Mouse (Mus musculus) midbrain, embryonic 12.5 days (tissue): ENCODE data around the gene Atf1. TPM values are rescaled to one million over a fixed set of nuclear protein-coding genes. Genes with fewer than 3 reads are reported as not detected.
"Not testable (repeated sequence)": the region's sequence is repeated elsewhere in the genome, so short reads cannot be mapped to it uniquely, and the experiment has no call there.

Experiments
- ATAC-seq: fragments of 200-750 bp; cut with Nextera tagmentation; 2 replicates; pipeline ENCODE4 v1.8.0; 2017; ENCODE audit warnings: low read depth, moderate TSS enrichment, moderate library complexity; ENCODE audit not compliant: low FRiP score
- H3K27ac ChIP-seq: fragments of 300-500 bp; sonication (generic); replicated peaks from 2 replicates; pipeline ENCODE4 v1.5.1; 2016; ENCODE audit warnings: mild to moderate bottlenecking
- H3K27me3 ChIP-seq: fragments of 300-500 bp; sonication (generic); 2 replicates; pipeline ENCODE4 v1.6.1; 2016; ENCODE audit warnings: mild to moderate bottlenecking
- H3K36me3 ChIP-seq: fragments of 300-500 bp; sonication (generic); 2 replicates; pipeline ENCODE4 v1.6.1; 2016
- H3K4me1 ChIP-seq: fragments of 300-500 bp; sonication (generic); 2 replicates; pipeline ENCODE4 v1.6.1; 2016
- H3K4me2 ChIP-seq: fragments of 300-500 bp; sonication (generic); replicated peaks from 2 replicates; pipeline ENCODE4 v1.6.1; 2016; ENCODE audit warnings: mild to moderate bottlenecking, moderate library complexity
- H3K4me3 ChIP-seq: fragments of 300-500 bp; sonication (generic); 2 replicates; pipeline ENCODE4 v1.5.1; 2016; ENCODE audit warnings: mild to moderate bottlenecking
- H3K9ac ChIP-seq: fragments of 300-500 bp; sonication (generic); replicated peaks from 2 replicates; pipeline ENCODE4 v1.6.1; 2016; ENCODE audit warnings: mild to moderate bottlenecking, moderate library complexity
- H3K9me3 ChIP-seq: fragments of 300-500 bp; sonication (generic); 2 replicates; pipeline ENCODE4 v1.6.1; 2016; ENCODE audit warnings: mild to moderate bottlenecking
- WGBS: fragments of 180-500 bp; shearing (Covaris S2); methylation state at CpG from one replicate; pipeline ENCODE4 v1.1.7; 2016; 5-methylcytosine and 5-hydroxymethylcytosine counted together
- polyA plus RNA-seq: library from polyadenylated mRNA; unstranded; fragments of >200 nt; fragmentation: Nextera tagmentation; extraction: Ambion mirVana; gene quantifications from 2 replicates; pipeline ENCODE4 v1.2.1, GENCODE M21; 2016

Gene Atf1
- polyA plus RNA-seq, 1 experiment from 2014 or later = 32.6 TPM

DNA sequence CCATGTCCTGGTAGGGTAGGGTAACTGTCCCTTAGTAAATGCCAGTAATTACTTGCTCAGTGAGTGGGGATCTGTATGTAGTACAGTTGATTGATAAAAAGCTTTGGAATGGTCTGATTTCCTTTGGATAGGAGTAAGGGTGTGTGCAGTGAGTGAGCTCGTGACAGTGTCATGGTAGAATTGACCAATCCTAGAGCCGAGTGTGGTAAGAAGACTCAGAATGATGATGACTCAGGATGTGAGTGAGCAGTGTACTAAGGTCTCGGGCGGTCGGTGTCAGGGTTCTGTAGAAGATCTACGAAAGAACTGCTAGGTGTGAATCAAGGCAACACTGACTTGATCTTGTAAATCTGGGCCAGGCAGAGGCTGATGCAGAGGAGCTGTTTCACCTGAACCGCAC lies 18.3 kb downstream of the Atf1 start:
- no peaks in the 10 kb centered on the region for H3K27me3 ChIP-seq
- no peak overlapping the region for H3K4me3 ChIP-seq
- H3K4me1 ChIP-seq = no peaks in the 10 kb centered on the region
- H3K36me3 ChIP-seq = peaks cover 89% of the 10 kb centered on the region
- WGBS = 99% methylated on average over 7 of the region's 7 CpGs
- no peak overlapping the region for H3K27ac ChIP-seq
- no peak overlapping the region for H3K4me2 ChIP-seq
- no peaks in the 10 kb centered on the region for H3K9me3 ChIP-seq
- no peak for ATAC-seq
- H3K9ac ChIP-seq = no peak overlapping the region

DNA sequence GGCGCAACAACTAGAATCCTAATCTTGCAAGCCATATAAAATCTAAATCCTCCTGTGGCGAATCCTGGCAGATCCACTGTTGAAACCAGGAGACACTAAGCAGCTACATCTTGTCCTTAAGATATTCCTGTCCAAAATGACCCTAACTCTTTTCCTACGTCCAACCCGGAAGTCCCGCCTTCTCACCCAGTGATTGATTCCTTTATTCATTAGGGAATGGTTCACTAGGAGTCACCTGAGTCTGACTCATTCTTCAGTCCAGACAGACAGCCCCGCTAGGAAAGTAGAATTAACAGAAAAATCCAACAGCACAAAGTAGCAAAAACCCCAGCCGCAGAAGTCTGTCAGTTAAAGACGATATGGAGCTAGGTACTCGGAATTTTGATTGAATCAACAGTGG lies 19.7 kb downstream of the Atf1 start:
- Histone ChIP-seq H3K36me3 (peaks cover 90% of the 10 kb centered on the region), H3K9ac (no peak overlapping the region), H3K27ac (no peak overlapping the region), H3K4me3 (no peak overlapping the region), H3K9me3 (no peaks in the 10 kb centered on the region), H3K4me1 (no peaks in the 10 kb centered on the region), H3K4me2 (no peak overlapping the region), H3K27me3 (no peaks in the 10 kb centered on the region)
- WGBS = 96% methylated on average over 9 of the region's 9 CpGs
- no peak for ATAC-seq

DNA sequence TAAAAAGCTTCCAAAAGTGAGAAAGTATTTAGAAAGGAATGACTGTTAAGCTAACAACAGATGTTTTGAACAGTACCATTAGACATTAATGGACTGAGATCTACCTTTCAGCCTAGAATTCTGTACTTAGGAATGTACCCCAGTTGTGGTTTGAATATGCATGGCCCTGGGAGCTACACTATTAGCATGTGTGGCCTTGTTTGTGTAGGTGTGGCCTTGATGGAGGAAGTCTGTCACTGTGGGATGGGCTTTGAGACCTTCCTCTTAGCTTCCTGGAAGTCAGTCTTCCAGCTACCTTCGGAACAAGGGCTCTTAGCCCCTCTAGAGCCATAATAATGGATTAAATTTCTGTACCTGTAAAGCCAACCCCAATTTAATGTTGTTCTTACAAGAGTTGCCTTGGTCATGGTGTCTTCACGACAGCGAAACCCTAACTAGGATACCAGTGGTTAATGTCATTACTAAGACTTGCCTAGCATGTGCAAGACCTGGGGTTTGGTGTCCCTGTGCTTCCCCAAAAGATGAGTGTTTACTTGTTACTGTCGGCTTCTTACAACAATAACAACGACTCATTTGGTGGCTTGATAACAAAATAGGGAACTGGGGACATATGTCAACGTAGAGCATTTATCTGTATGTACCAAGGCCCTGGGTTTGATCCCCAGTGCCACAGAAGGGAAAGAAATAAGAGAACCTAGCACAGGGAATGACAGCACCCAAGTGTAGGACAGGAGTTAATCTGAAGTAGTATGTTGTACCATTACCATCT lies 21.2 kb downstream of the Atf1 start:
- no peaks in the 10 kb centered on the region for H3K4me1 ChIP-seq
- 95% methylated on average over 6 of the region's 6 CpGs for WGBS

DNA sequence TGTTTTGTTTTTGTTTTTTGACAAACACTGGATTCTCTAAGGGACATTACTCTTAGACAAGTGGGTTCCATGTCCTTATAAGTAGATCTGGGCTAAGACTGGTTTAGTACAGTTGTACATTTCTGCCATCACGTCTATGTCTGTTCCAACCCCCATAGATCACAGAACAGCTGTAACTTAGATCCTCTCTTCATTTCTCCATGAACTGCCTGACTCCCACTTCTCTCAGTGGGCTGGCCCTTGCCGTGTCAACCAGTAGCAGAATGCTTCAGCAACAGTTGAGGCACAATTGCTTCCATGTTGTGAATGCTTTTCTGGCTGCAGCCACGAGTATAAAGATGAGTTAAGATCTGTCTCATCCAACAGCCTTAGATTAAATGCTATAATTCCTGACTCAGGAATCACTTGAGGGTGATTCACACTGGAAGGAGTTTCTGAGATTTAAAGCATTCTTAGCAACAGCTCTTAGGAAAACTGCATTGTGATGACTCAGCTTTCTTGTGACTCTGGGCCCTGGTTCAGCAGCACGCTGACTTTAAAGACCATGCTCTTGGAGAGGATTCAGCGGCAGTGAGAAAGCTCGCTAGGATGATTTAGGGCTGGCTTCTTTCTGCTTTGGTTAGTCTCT lies 23.6 kb downstream of the Atf1 start:
- H3K4me1 ChIP-seq = no peaks in the 10 kb centered on the region
- no peak for ATAC-seq
- H3K27me3 ChIP-seq = no peaks in the 10 kb centered on the region
- peaks cover 91% of the 10 kb centered on the region for H3K36me3 ChIP-seq
- no peak overlapping the region for H3K27ac ChIP-seq
- 93% methylated on average over 6 of the region's 6 CpGs for WGBS
- H3K9me3 ChIP-seq = no peaks in the 10 kb centered on the region
- H3K4me3 ChIP-seq = no peak overlapping the region
- no peak overlapping the region for H3K4me2 ChIP-seq
- no peak overlapping the region for H3K9ac ChIP-seq

More for the DNA sequence above, 21.2 kb downstream of the Atf1 start:
- ATAC-seq = no peak
- peaks cover 90% of the 10 kb centered on the region for H3K36me3 ChIP-seq
- no peak overlapping the region for H3K4me3 ChIP-seq
- no peak overlapping the region for H3K9ac ChIP-seq
- H3K27me3 ChIP-seq = no peaks in the 10 kb centered on the region
- H3K4me2 ChIP-seq = no peak overlapping the region
- no peak overlapping the region for H3K27ac ChIP-seq
- H3K9me3 ChIP-seq = no peaks in the 10 kb centered on the region

DNA sequence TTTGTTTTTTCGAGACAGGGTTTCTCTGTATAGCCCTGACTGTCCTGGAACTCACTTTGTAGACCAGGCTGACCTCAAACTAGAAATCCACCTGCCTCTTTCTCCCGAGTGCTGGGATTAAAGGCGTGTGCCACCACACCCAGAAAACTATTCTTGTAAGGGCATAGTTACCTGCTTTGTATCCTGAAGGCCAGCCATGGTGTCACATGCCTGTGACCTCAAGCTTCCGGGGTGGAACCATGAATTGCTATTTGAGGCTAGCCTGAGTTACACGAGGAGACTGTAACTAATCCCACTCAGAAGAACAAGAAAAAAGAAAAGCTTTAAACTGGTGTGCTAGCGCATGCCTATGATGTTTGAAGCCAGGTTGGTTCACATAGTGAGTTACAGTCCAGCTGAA lies 28.8 kb downstream of the Atf1 start:
- peaks cover 83% of the 10 kb centered on the region for H3K36me3 ChIP-seq

DNA sequence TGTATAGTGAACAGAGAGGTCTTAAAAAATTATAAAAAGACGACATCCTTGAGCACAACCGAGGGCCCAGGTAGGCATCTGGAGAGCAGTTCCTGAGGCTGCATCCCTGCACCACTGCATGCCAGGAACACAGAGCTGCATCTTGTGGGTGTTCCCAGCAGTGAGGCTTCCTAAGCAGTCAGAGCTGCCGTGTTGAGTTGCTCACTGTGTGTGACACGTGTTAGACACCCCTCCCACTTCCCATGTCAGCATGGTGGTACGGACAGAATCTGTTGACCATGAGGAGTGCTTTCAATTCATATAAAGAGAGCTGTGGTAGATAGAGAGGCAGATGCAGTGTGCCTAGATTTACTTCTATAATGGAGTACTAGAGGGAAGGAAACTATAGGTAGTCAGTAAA lies 29.7 kb downstream of the Atf1 start:
- no peak overlapping the region for H3K27ac ChIP-seq
- H3K4me3 ChIP-seq = no peak overlapping the region
- H3K36me3 ChIP-seq = peaks cover 76% of the 10 kb centered on the region
- H3K9ac ChIP-seq = no peak overlapping the region
- H3K27me3 ChIP-seq = no peaks in the 10 kb centered on the region
- ATAC-seq = no peak
- no peak overlapping the region for H3K4me2 ChIP-seq
- H3K9me3 ChIP-seq = no peaks in the 10 kb centered on the region
- H3K4me1 ChIP-seq = no peaks in the 10 kb centered on the region
- WGBS = 90% methylated on average over 5 of the region's 5 CpGs

More for the DNA sequence above, 28.8 kb downstream of the Atf1 start:
- H3K9ac ChIP-seq = no peak overlapping the region
- H3K9me3 ChIP-seq = no peaks in the 10 kb centered on the region
- no peak overlapping the region for H3K4me2 ChIP-seq
- H3K27me3 ChIP-seq = no peaks in the 10 kb centered on the region
- ATAC-seq = no peak
- H3K4me1 ChIP-seq = no peaks in the 10 kb centered on the region
- H3K27ac ChIP-seq = no peak overlapping the region
- H3K4me3 ChIP-seq = no peak overlapping the region
- WGBS = 91% methylated on average over 6 of the region's 6 CpGs

DNA sequence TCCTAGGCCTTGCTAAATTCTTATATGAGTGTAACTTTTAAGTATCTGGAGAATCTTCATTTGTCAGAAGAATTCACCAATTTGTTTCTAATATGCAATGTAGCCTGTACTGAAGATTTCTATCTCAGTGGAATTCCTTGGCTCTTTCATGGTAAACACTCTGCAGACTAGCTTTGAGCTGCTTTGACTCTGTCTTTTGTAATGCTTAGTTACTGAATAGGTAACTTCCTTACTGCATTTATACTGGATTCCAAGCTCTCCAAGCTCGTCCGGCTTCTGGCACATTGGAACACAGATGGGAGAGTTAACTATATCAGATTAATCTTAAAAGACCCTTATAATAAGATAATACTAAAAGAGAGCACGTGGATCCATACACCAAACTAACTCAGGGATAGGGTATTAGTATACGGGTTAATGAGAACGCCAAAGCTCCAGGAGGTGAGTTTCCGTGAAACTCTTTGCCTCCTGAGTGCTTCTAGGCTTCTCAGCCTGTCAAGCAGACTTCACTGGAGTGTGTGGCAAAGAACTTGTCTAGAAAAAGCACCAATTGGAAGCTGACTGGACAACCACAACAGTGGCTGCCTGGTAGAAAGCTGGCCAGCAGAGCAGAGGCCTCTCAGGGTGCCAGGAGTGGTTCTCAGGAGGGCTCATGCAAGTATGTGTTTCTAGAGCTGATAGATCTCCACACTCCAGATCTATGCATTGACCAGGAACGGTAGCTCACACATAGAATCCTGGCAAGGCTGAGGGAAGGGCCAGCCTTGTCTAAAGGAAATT lies 31.2 kb downstream of the Atf1 start:
- Histone ChIP-seq H3K4me1 (no peaks in the 10 kb centered on the region), H3K9me3 (no peaks in the 10 kb centered on the region), H3K4me2 (no peak overlapping the region), H3K27ac (no peak overlapping the region), H3K36me3 (peaks cover 63% of the 10 kb centered on the region), H3K27me3 (no peaks in the 10 kb centered on the region), H3K9ac (no peak overlapping the region), H3K4me3 (no peak overlapping the region)
- no peak for ATAC-seq
- 96% methylated on average over 7 of the region's 7 CpGs for WGBS

GRCm38 (mm10) chr15:100260351-100260750 lies 32.7 kb downstream of the Atf1 start:
- not testable (repeated sequence) for H3K27me3 ChIP-seq, ATAC-seq
- peaks cover 48% of the 10 kb centered on the region for H3K36me3 ChIP-seq

GRCm38 (mm10) chr15:100263246-100263905 lies 35.8 kb downstream of the Atf1 start:
- H3K4me1 ChIP-seq = no peaks in the 10 kb centered on the region
- 18% methylated on average over 4 of the region's 4 CpGs for WGBS
- H3K36me3 ChIP-seq = peaks cover 21% of the 10 kb centered on the region
- no peak for ATAC-seq
- H3K27ac ChIP-seq = no peak overlapping the region
- no peaks in the 10 kb centered on the region for H3K27me3 ChIP-seq
- H3K4me2 ChIP-seq = no peak overlapping the region
- no peaks in the 10 kb centered on the region for H3K9me3 ChIP-seq
- H3K4me3 ChIP-seq = no peak overlapping the region
- H3K9ac ChIP-seq = no peak overlapping the region

More at GRCm38 (mm10) chr15:100260351-100260750, 32.7 kb downstream of the Atf1 start:
- H3K4me3 ChIP-seq, H3K4me1 ChIP-seq, H3K4me2 ChIP-seq, H3K27ac ChIP-seq, H3K9me3 ChIP-seq, H3K9ac ChIP-seq: not testable (repeated sequence)
- WGBS = 88% methylated on average over 7 of the region's 7 CpGs

- no peak overlapping the region for H3K4me3 ChIP-seq
- H3K36me3 ChIP-seq = peaks cover 6% of the 10 kb centered on the region
- H3K9ac ChIP-seq = no peak overlapping the region
- ATAC-seq = no peak
- H3K4me2 ChIP-seq = no peak overlapping the region
- no peaks in the 10 kb centered on the region for H3K4me1 ChIP-seq
- H3K9me3 ChIP-seq = no peaks in the 10 kb centered on the region
- no peaks in the 10 kb centered on the region; the same call in 1 of the 2 replicates for H3K27me3 ChIP-seq
- WGBS = 90% methylated on average over 4 of the region's 5 CpGs
- no peak overlapping the region for H3K27ac ChIP-seq
These were observed 38.1 kb downstream of the Atf1 start for GRCm38 (mm10) chr15:100265586-100266325.

DNA sequence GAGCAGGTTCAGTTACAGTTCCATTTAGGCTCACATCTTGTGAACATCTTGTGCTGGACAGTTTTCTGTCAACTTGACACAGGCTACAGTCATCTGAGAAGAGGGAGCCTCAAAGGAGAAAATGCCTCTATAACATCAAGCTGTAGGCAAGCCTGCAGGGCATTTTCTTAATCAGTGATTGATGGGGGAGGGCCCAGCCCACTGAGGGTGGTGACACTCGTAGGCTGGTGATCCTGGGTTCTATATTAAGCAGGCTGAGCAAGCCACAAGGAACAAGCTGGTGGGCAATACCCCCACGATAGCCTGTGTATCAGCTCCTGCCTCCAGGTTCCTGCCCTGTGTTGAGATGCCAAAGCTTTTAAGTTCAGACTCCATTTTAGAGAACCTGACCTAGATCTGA lies 41.3 kb downstream of the Atf1 start:
- Histone ChIP-seq H3K4me3 (no peak overlapping the region), H3K36me3 (no peaks in the 10 kb centered on the region), H3K27ac (no peak overlapping the region), H3K4me2 (no peak overlapping the region), H3K27me3 (peaks cover 3% of the 10 kb centered on the region; the same call in 1 of the 2 replicates), H3K9me3 (no peaks in the 10 kb centered on the region), H3K9ac (no peak overlapping the region), H3K4me1 (no peaks in the 10 kb centered on the region)
- ATAC-seq = no peak
- 86% methylated on average over 2 of the region's 2 CpGs for WGBS
